Mouse (Mus musculus) liver, embryonic 11.5 days (tissue): ENCODE data around the gene Phactr3. TPM values are rescaled to one million over a fixed set of nuclear protein-coding genes. Genes with fewer than 3 reads are reported as not detected.

ENCODE experiments used
- ATAC-seq: fragments of 200-750 bp; cut with Nextera tagmentation; replicated peaks from 2 replicates; pipeline ENCODE4 v1.8.0; 2017; ENCODE audit warnings: moderate number of reproducible peaks, mild to moderate bottlenecking, moderate TSS enrichment, moderate library complexity; ENCODE audit not compliant: low FRiP score
- DNase-seq: peaks from one replicate; pipeline ENCODE4 v3.0.0-alpha.2; 2017; ENCODE audit warnings: low spot score
- H3K27ac ChIP-seq: fragments of 300-500 bp; sonication (generic); 2 replicates; pipeline ENCODE4 v1.5.1; 2014; ENCODE audit warnings: mild to moderate bottlenecking, low read depth, low read length, control low read depth
- H3K27me3 ChIP-seq: fragments of 300-500 bp; sonication (generic); replicated peaks from 2 replicates; pipeline ENCODE4 v1.6.1; 2014; ENCODE audit warnings: low read length, mixed read lengths; ENCODE audit not compliant: control insufficient read depth, insufficient read depth
- H3K36me3 ChIP-seq: fragments of 300-500 bp; sonication (generic); 2 replicates; pipeline ENCODE4 v1.6.1; 2014; ENCODE audit warnings: mild to moderate bottlenecking, low read length, moderate library complexity, mixed read lengths; ENCODE audit not compliant: control insufficient read depth, insufficient read depth
- H3K4me1 ChIP-seq: fragments of 300-500 bp; sonication (generic); replicated peaks from 2 replicates; pipeline ENCODE4 v1.6.1; 2014; ENCODE audit warnings: low read length, mixed read lengths; ENCODE audit not compliant: control insufficient read depth, insufficient read depth
- H3K4me2 ChIP-seq: fragments of 300-500 bp; sonication (generic); 2 replicates; pipeline ENCODE4 v1.6.1; 2014; ENCODE audit warnings: mild to moderate bottlenecking, control low read depth, moderate library complexity
- H3K4me3 ChIP-seq: fragments of 300-500 bp; sonication (generic); 2 replicates; pipeline ENCODE4 v1.5.1; 2014; ENCODE audit warnings: low read depth, low read length, control low read depth
- H3K9ac ChIP-seq: fragments of 300-500 bp; sonication (generic); 2 replicates; pipeline ENCODE4 v1.6.1; 2014; ENCODE audit warnings: low read depth, low read length, control low read depth
- H3K9me3 ChIP-seq: fragments of 300-500 bp; sonication (generic); 2 replicates; pipeline ENCODE4 v1.6.1; 2016; ENCODE audit warnings: low read length, inconsistent platforms, mixed read lengths; ENCODE audit not compliant: control insufficient read depth
- WGBS: fragments of 180-500 bp; shearing (Covaris S2); extraction: QIAGEN DNeasy Blood & Tissue Kit; methylation state at CpG from one replicate; pipeline ENCODE4 v1.1.7; 2014; 5-methylcytosine and 5-hydroxymethylcytosine counted together
- polyA plus RNA-seq: library from polyadenylated mRNA; unstranded; fragments of >200 nt; fragmentation: Nextera tagmentation; extraction: Ambion mirVana; gene quantifications from 2 replicates; pipeline ENCODE4 v1.2.1, GENCODE M21; 2014

Gene Phactr3
- polyA plus RNA-seq, 1 experiment from 2014 or later: 0.90 TPM

DNA sequence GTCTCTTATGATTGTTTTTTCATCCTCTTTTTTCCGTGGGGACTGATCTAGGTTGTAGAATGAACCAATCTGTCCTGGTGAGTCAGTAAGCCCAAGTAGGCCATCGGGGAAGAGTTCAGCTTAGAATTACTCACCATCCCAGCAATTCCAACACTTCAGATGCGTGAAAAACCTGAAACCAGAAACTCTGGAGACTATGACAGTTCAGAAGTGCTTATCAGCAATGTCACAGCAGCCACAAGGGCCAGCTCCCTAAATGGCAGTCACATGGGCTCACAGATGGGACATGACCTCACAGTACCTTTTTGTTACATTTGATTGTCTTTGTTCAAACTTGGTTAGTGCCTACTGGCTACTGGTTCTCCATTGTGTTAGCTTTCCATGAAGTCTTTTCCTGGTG is 124.2 kb downstream of the Phactr3 start:
- H3K4me1 ChIP-seq: no peaks in the 10 kb centered on the region
- H3K27me3 ChIP-seq: no peaks in the 10 kb centered on the region
- no peaks in the 10 kb centered on the region for H3K36me3 ChIP-seq
- no peaks in the 10 kb centered on the region for H3K9me3 ChIP-seq
- no peak overlapping the region for H3K4me2 ChIP-seq
- no peak overlapping the region for H3K4me3 ChIP-seq
- ATAC-seq: no peak
- no peak for DNase-seq
- H3K27ac ChIP-seq: no peak overlapping the region
- no peak overlapping the region for H3K9ac ChIP-seq
- WGBS: 47% methylated on average over 3 of the region's 3 CpGs

DNA sequence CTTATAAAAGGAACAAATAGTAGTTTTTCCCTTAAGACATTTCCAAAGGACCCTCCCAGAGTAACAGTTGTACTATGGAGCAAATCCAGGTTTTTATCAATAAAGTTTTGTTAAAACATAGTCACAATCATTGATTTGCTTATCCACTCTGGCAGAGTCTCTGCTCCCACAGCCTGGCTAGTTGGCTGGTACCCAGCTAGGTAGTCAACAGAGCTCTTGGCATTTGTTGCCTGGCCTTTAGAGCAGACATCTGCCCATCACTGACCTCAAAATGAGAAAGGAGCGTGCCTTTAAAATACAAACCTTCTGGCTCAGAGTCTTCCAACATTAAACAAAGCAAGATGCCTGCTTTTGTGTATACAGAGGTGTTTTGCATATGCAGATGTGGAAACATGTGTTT is 126.1 kb downstream of the Phactr3 start:
- DNase-seq (no peak), ATAC-seq (no peak)
- Histone ChIP-seq H3K4me2 (no peak overlapping the region), H3K4me3 (no peak overlapping the region), H3K27ac (no peak overlapping the region), H3K27me3 (no peaks in the 10 kb centered on the region), H3K9me3 (no peaks in the 10 kb centered on the region), H3K4me1 (no peaks in the 10 kb centered on the region), H3K9ac (no peak overlapping the region), H3K36me3 (no peaks in the 10 kb centered on the region)
- 83% methylated on average over 1 of the region's 1 CpGs for WGBS

DNA sequence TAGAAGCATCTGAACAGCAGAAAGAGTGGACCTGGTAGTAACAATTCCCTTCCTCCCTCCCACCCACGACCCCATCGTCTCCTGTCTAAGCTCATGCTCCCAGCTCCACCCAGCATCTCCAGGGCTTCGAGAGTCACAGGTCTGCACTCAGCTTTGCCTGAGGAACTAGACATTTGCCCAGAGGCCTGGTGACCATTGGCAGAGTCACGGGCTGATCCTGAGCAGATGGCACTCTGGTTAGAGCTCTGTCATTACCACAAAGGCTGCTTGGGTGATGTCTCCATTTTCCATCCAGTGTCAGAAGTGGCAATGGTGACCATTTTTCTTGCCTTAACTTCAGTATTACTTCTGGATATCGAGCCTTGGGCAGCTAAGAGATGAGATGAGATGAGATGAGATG is 127.1 kb downstream of the Phactr3 start:
- H3K9ac ChIP-seq: no peak overlapping the region
- H3K36me3 ChIP-seq: no peaks in the 10 kb centered on the region
- ATAC-seq (no peak), DNase-seq (no peak)
- H3K9me3 ChIP-seq: no peaks in the 10 kb centered on the region
- H3K4me1 ChIP-seq: no peaks in the 10 kb centered on the region
- H3K27ac ChIP-seq: no peak overlapping the region
- no peaks in the 10 kb centered on the region for H3K27me3 ChIP-seq
- WGBS: 65% methylated on average over 5 of the region's 5 CpGs
- H3K4me2 ChIP-seq: no peak overlapping the region
- H3K4me3 ChIP-seq: no peak overlapping the region

DNA sequence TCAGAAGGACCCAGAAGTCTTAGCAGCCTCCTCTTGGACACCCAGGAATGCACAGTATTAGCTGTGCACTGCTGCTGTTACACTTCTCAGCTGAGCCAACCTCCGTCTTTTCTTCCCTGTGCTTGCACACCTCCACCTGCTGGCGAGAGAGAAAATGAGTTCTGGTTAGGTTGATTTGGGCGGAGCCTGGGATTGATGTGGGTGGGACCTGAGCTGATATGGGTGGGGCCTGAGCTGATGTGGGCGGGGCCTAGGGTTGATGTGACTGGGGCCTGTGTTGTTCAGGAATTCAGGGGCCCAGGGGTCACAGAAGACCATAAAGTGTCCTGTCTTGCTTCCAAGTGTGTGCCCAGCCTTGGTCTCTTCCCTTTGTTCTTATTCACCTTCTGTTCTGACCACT is 128.0 kb downstream of the Phactr3 start:
- no peak for DNase-seq
- H3K4me1 ChIP-seq: no peaks in the 10 kb centered on the region
- H3K27me3 ChIP-seq: no peaks in the 10 kb centered on the region

DNA sequence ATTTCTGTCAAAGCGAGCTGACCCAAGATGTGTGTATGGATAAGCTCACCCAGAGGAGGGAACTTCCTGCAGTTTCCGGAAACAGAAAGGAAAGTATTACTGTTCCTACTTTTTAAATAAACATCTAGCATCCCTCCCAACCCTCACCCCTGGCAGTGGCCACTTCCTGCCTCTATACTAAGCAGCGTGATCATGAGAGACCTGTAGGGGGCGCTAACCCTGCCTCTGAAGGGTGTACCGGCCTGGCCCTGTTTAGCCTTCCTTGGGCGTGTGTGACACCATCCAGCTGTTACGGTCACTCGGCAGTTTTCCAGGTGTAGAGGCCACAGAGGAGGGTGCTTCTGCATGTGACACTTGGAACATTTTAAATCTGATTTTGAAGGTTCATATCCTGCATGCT is 128.5 kb downstream of the Phactr3 start:
- Histone ChIP-seq H3K4me2 (no peak overlapping the region), H3K27ac (no peak overlapping the region), H3K9ac (no peak overlapping the region), H3K27me3 (no peaks in the 10 kb centered on the region), H3K9me3 (no peaks in the 10 kb centered on the region), H3K4me3 (no peak overlapping the region), H3K4me1 (no peaks in the 10 kb centered on the region), H3K36me3 (no peaks in the 10 kb centered on the region)
- WGBS: 68% methylated on average over 8 of the region's 8 CpGs
- ATAC-seq: 0 out of 2 replicates have a peak, but pooled peaks have one; percentile 13
- no peak for DNase-seq

More for the DNA sequence above, 128.0 kb downstream of the Phactr3 start:
- ATAC-seq: no peak
- no peak overlapping the region for H3K4me2 ChIP-seq
- 64% methylated on average over 4 of the region's 4 CpGs for WGBS
- no peak overlapping the region for H3K27ac ChIP-seq
- no peaks in the 10 kb centered on the region for H3K36me3 ChIP-seq
- no peak overlapping the region for H3K9ac ChIP-seq
- no peak overlapping the region for H3K4me3 ChIP-seq
- no peaks in the 10 kb centered on the region for H3K9me3 ChIP-seq

DNA sequence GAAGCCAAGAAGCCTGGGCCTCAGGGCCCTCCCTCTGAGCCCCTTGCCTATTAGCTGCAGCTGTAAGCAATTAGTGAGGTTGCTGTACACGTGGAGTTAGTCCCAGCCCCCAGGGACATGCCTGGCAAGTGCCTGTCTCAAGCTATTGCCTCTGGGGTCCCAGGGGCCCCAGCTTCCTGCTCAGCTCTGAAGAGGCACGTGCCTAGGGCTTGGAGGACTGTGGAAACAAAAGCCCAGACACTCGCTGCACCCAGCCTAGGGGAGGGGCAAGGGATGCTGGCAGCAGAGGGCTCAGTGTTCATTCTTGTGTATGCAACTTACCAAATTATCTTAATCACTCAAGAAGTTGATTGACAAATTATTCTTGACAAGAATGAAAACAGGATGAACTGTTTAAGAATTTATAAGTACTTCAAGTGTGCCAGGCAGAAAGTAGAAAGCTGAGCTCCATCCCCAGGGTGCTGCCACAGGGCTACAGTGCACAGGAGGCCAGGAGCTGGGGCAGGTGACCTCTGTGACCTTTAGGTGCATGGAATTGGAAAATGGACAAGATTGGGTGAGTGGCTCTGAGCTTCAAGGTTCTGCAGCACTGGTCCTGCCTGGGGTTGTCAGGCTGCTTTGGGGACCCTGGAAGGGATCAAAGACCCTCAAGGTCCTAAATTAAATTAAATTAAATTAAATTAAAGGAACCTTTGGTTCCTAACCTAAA is 138.5 kb downstream of the Phactr3 start:
- Histone ChIP-seq H3K27ac (no peak overlapping the region), H3K4me2 (no peak overlapping the region), H3K4me1 (no peaks in the 10 kb centered on the region), H3K4me3 (no peak overlapping the region), H3K9me3 (no peaks in the 10 kb centered on the region), H3K36me3 (no peaks in the 10 kb centered on the region), H3K9ac (no peak overlapping the region), H3K27me3 (no peaks in the 10 kb centered on the region)
- ATAC-seq: no peak
- DNase-seq: no peak
- 2% methylated on average over 3 of the region's 3 CpGs for WGBS

DNA sequence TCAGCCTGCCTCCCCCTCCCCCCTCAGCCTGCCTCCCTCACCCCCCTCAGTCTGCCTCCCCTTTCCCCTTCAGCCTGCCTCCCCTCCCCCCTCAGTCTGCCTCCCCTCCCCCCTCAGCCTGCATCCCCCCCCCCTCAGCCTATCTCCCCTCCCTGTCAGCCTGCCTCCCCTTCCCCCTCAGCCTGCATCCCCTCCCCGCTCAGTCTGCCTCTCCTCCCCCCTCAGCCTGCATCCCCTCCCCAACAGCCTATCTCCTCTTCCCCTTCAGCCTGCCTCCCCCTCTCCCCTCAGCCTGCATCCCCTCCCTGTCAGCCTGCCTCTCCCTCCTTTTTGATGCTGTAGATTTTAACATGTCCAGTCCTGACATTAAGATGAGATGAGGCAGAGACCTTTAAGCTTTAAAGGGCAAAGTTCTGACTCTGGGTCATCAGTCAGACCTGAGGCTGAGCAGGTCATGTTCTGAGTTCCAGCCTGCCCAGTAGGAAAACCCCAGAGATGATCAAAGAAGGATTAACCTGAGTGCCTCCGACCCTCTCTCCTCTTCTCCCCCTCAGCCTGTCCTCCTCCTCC is 139.3 kb downstream of the Phactr3 start:
- Histone ChIP-seq H3K4me2 (no peak overlapping the region), H3K4me1 (no peaks in the 10 kb centered on the region), H3K36me3 (no peaks in the 10 kb centered on the region), H3K9ac (no peak overlapping the region), H3K9me3 (no peaks in the 10 kb centered on the region), H3K27me3 (no peaks in the 10 kb centered on the region), H3K4me3 (no peak overlapping the region), H3K27ac (no peak overlapping the region)
- WGBS: 0% methylated on average over 1 of the region's 2 CpGs
- no peak for ATAC-seq
- no peak for DNase-seq

DNA sequence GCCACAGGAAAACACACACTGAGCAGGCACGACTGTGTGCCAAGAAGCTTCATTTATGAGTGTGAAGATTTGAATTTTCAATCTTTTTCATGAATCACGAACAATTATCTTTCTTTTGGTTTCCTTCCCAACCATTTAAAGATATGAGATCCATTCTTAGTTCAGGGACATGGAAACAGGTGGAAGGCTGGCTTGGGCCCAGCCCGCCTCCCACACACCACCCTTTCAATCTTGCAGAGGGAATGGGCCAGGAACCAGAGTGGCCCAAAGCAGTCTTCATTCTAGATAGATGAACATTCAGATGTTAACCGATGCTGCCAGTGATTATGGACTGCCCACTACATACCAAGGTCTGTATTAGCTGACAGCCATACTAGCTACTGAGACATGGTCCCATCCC is 144.3 kb downstream of the Phactr3 start:
- Histone ChIP-seq H3K9me3 (no peaks in the 10 kb centered on the region), H3K27me3 (no peaks in the 10 kb centered on the region), H3K27ac (no peak overlapping the region), H3K9ac (no peak overlapping the region), H3K4me3 (no peak overlapping the region), H3K4me2 (no peak overlapping the region), H3K36me3 (no peaks in the 10 kb centered on the region), H3K4me1 (no peaks in the 10 kb centered on the region)
- DNase-seq (no peak), ATAC-seq (no peak)
- WGBS: 77% methylated on average over 4 of the region's 4 CpGs

DNA sequence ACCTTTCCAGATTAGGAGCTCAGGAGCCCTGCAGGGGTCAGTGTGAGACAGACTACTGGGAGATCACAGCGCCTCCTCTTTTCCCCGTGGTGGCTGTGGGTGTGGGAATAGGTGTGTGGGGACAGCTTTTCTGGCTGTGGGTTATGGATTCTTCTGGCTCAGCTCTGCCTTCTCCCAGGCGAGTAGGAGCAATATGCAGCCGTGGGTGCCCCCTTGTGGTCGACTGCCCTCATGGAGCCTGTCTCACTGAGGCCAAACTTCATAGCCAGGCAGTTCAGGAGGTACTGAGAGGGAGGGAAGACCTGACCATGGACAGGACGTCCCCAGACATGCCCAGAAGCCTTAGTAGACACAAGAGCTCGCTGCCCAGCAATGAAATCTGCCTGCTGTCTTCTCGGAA is 145.6 kb downstream of the Phactr3 start:
- WGBS: 2% methylated on average over 7 of the region's 8 CpGs
- H3K9ac ChIP-seq: no peak overlapping the region

More for the DNA sequence above, 145.6 kb downstream of the Phactr3 start:
- Histone ChIP-seq H3K27me3 (no peaks in the 10 kb centered on the region), H3K4me1 (no peaks in the 10 kb centered on the region), H3K4me3 (no peak overlapping the region), H3K4me2 (no peak overlapping the region), H3K27ac (no peak overlapping the region), H3K9me3 (no peaks in the 10 kb centered on the region), H3K36me3 (no peaks in the 10 kb centered on the region)
- ATAC-seq: peak; percentile 62; the same call in 1 of the 2 replicates
- peak; percentile 71 for DNase-seq
